Comparison of ENCODE assay signal across 13 mouse cellular contexts in genomic region chr1:191599210-191599609, GRCm38 (mm10). TPM values are rescaled to one million over a fixed set of nuclear protein-coding genes. Genes with fewer than 3 reads are reported as not detected.
DNase-seq lines count a peak whose midpoint lies in the region; ATAC-seq and TF ChIP-seq lines count a peak whose summit lies in the region.
"Had no signal": no experiment of that assay in that cellular context is flagged by ENCODE, and none has a peak within 500 bp of the region (broad histone marks: within the 10 kb centered on the region; RNA-seq: fewer than 3 reads in every experiment).

No protein-coding gene starts in this region.

- peak; percentile 14; the same call in 1 of the 2 replicates for ATAC-seq in heart, postnatal 0 days (ENCODE audit: insufficient read depth, low read depth)
- ATAC-seq in hematopoietic stem cell, adult 5-6 weeks (replicated peaks in 1 of 2; ENCODE audit: insufficient read depth in 1 of 2, low FRiP score in 2 of 2, low TSS enrichment in 1 of 2, low read depth in 1 of 2, poor library complexity in 2 of 2, severe bottlenecking in 2 of 2): peak; percentile 37 to 56; a peak in 2 of 4 replicates
- ATAC-seq in neutrophil, adult 5-6 weeks (ENCODE audit: extremely low read depth, insufficient number of reproducible peaks, low FRiP score, poor library complexity, severe bottlenecking): peak; percentile 89
- no peak for ATAC-seq in intestine, postnatal 0 days

- 67% methylated on average over 5 of the region's 5 CpGs for WGBS in heart, postnatal 0 days
- WGBS in heart, embryonic 10.5 days: 68% methylated on average over 5 of the region's 5 CpGs
- 69% methylated on average over 5 of the region's 5 CpGs for WGBS in intestine, postnatal 0 days

- no peaks in the 10 kb centered on the region for H3K27me3 ChIP-seq in heart, postnatal 0 days (ENCODE audit: control insufficient read depth, insufficient read depth, low read length)
- no peaks in the 10 kb centered on the region for H3K27me3 ChIP-seq in heart, embryonic 10.5 days (ENCODE audit: insufficient read depth, poor library complexity, severe bottlenecking)
- no peaks in the 10 kb centered on the region for H3K27me3 ChIP-seq in C2C12 (ENCODE audit: control insufficient read depth, insufficient read depth, insufficient read length)
- no peaks in the 10 kb centered on the region for H3K27me3 ChIP-seq in intestine, postnatal 0 days (replicated peaks; ENCODE audit: control insufficient read depth, insufficient read depth, low read length)
- H3K27me3 ChIP-seq: hindbrain, embryonic 12.5 days; limb, embryonic 15.5 days had no signal

- H3K9me3 ChIP-seq in heart, postnatal 0 days (replicated peaks; ENCODE audit: control insufficient read depth, low read length): no peaks in the 10 kb centered on the region
- no peaks in the 10 kb centered on the region for H3K9me3 ChIP-seq in heart, embryonic 10.5 days
- no peaks in the 10 kb centered on the region for H3K9me3 ChIP-seq in intestine, postnatal 0 days (ENCODE audit: control insufficient read depth)
- H3K9me3 ChIP-seq: hindbrain, embryonic 12.5 days; limb, embryonic 15.5 days had no signal

- no peak overlapping the region for H3K4me2 ChIP-seq in heart, postnatal 0 days (ENCODE audit: low read depth, low read length)
- H3K4me2 ChIP-seq in intestine, postnatal 0 days (replicated peaks; ENCODE audit: low read depth): no peak overlapping the region
- H3K4me2 ChIP-seq: hindbrain, embryonic 12.5 days; limb, embryonic 15.5 days had no signal

- H3ac ChIP-seq in C2C12 (ENCODE audit: control insufficient read depth, insufficient read length, low read depth): no peak overlapping the region

- no peaks in the 10 kb centered on the region for H3K79me3 ChIP-seq in C2C12 (ENCODE audit: low read depth)

- no peaks in the 10 kb centered on the region for H3K4me1 ChIP-seq in heart, postnatal 0 days (ENCODE audit: control insufficient read depth, insufficient read depth)
- no peaks in the 10 kb centered on the region for H3K4me1 ChIP-seq in heart, embryonic 10.5 days
- H3K4me1 ChIP-seq in intestine, postnatal 0 days (replicated peaks; ENCODE audit: control insufficient read depth, insufficient read depth, low read length): no peaks in the 10 kb centered on the region
- H3K4me1 ChIP-seq: hindbrain, embryonic 12.5 days; limb, embryonic 15.5 days had no signal

- TF ChIP-seq CTCF in heart, postnatal 0 days (IDR thresholded peaks at IDR 0.05; ENCODE audit: low read depth): no peak
- no peak for TF ChIP-seq CTCF in C2C12 (IDR thresholded peaks at IDR 0.05; ENCODE audit: control insufficient read depth, insufficient read depth, insufficient read length)
- no peak for TF ChIP-seq CTCF in intestine, postnatal 0 days (IDR thresholded peaks at IDR 0.05; ENCODE audit: low read depth)

- H3K79me2 ChIP-seq in C2C12 (ENCODE audit: control insufficient read depth, insufficient read depth): peaks cover 7% of the 10 kb centered on the region

- no peak for TF ChIP-seq EP300 in heart, postnatal 0 days (IDR thresholded peaks at IDR 0.05; ENCODE audit: low read depth)

- no peak for DNase-seq in heart, postnatal 0 days (ENCODE audit: low spot score)
- no peak for DNase-seq in heart, embryonic 10.5 days (ENCODE audit: low spot score)
- DNase-seq in urinary bladder, postnatal 10 days (ENCODE audit: low spot score): no peak
- DNase-seq in adrenal gland, adult (ENCODE audit: inconsistent age in 2 of 2, low spot score in 1 of 2): no peak
- DNase-seq: adrenal gland, postnatal 14 days; kidney, postnatal 36 days had no signal

- H3K27ac ChIP-seq in heart, postnatal 0 days (ENCODE audit: low read depth): peak overlapping the region; percentile 63
- H3K27ac ChIP-seq in heart, embryonic 10.5 days: no peak overlapping the region
- no peak overlapping the region for H3K27ac ChIP-seq in intestine, postnatal 0 days (ENCODE audit: low read depth, low read length)
- H3K27ac ChIP-seq: hindbrain, embryonic 12.5 days; left cerebral cortex, adult 2 months; limb, embryonic 15.5 days had no signal

- no peak overlapping the region for H3K9ac ChIP-seq in heart, postnatal 0 days (replicated peaks; ENCODE audit: low read depth, low read length)
- no peak overlapping the region for H3K9ac ChIP-seq in intestine, postnatal 0 days (ENCODE audit: low read depth, low read length)
- H3K9ac ChIP-seq: hindbrain, embryonic 12.5 days; limb, embryonic 15.5 days had no signal

- H3K4me3 ChIP-seq in heart, postnatal 0 days (ENCODE audit: low read depth, low read length): no peak overlapping the region
- H3K4me3 ChIP-seq in heart, embryonic 10.5 days: no peak overlapping the region
- no peak overlapping the region for H3K4me3 ChIP-seq in C2C12 (ENCODE audit: insufficient read depth, poor library complexity, severe bottlenecking)
- no peak overlapping the region for H3K4me3 ChIP-seq in intestine, postnatal 0 days (ENCODE audit: low read depth, low read length)
- H3K4me3 ChIP-seq: hindbrain, embryonic 12.5 days; left cerebral cortex, adult 2 months; limb, embryonic 15.5 days had no signal

- H3K36me3 ChIP-seq in heart, postnatal 0 days (replicated peaks; ENCODE audit: control insufficient read depth, insufficient read depth, low read length): peaks cover 58% of the 10 kb centered on the region
- H3K36me3 ChIP-seq in heart, embryonic 10.5 days: peaks cover 80% of the 10 kb centered on the region
- H3K36me3 ChIP-seq in C2C12 (ENCODE audit: control insufficient read depth, insufficient read depth): peaks cover 37% of the 10 kb centered on the region
- peaks cover 53% of the 10 kb centered on the region for H3K36me3 ChIP-seq in intestine, postnatal 0 days (ENCODE audit: control insufficient read depth, insufficient read depth)

TF ChIP-seq in C2C12, 6 proteins besides CTCF, POLR2A, EP300 and RAD21:
- no peak for TF ChIP-seq MYOG (IDR thresholded peaks at IDR 0.05; ENCODE audit: control insufficient read depth, extremely low read depth, insufficient read length)
- TF ChIP-seq USF1 (IDR thresholded peaks at IDR 0.05; ENCODE audit: low read depth): peak; percentile 82

RNA-seq across cellular contexts. Expression of gene Ints7, which starts 23.8 kb away (rescaled TPM):
- total RNA-seq in heart, postnatal 0 days (2014; rRNA removed; ENCODE audit: low replicate concordance): 33.2 and 33.8 TPM in 2 replicates
- polyA plus RNA-seq in heart, postnatal 0 days (2015; fragmentation: Nextera tagmentation; extraction: Ambion mirVana): 14.1 and 15.1 TPM in 2 replicates
- 52.9 and 58.7 TPM in 2 replicates for polyA plus RNA-seq in heart, embryonic 10.5 days (2016; fragmentation: Nextera tagmentation; extraction: Ambion mirVana)
- polyA plus RNA-seq in C2C12 (2012; fragmentation: generic; extraction: Trizol): 24.1 TPM
- total RNA-seq in hematopoietic stem cell, adult 5-6 weeks (2017): 63.7 and 76.4 TPM in 2 replicates
- 42.8 and 43.1 TPM in 2 replicates for total RNA-seq in neutrophil, adult 5-6 weeks (2017)
- 11.2 and 11.4 TPM in 2 replicates for polyA plus RNA-seq in intestine, postnatal 0 days (2015; fragmentation: Nextera tagmentation; extraction: Ambion mirVana)

RNA-seq across cellular contexts. Expression of gene Dtl, which starts 23.9 kb away (rescaled TPM):
- 4.1 and 7.6 TPM in 2 replicates for total RNA-seq in heart, postnatal 0 days (2014; rRNA removed; ENCODE audit: low replicate concordance)
- polyA plus RNA-seq in heart, postnatal 0 days (2015; fragmentation: Nextera tagmentation; extraction: Ambion mirVana): 5.9 and 6.2 TPM in 2 replicates
- 45.5 and 53.6 TPM in 2 replicates for polyA plus RNA-seq in heart, embryonic 10.5 days (2016; fragmentation: Nextera tagmentation; extraction: Ambion mirVana)
- 8.6 TPM for polyA plus RNA-seq in C2C12 (2012; fragmentation: generic; extraction: Trizol)
- total RNA-seq in hematopoietic stem cell, adult 5-6 weeks (2017): 81.7 and 96.1 TPM in 2 replicates
- 0.58 and 1.4 TPM in 2 replicates for total RNA-seq in neutrophil, adult 5-6 weeks (2017)
- 6.1 and 6.6 TPM in 2 replicates for polyA plus RNA-seq in intestine, postnatal 0 days (2015; fragmentation: Nextera tagmentation; extraction: Ambion mirVana)
